Mouse (Mus musculus): ENCODE measurements around the gene Sec31a. TPM values are rescaled to one million over a fixed set of nuclear protein-coding genes. Genes with fewer than 3 reads are reported as not detected.
"Not testable (repeated sequence)": the region's sequence is repeated elsewhere in the genome, so short reads cannot be mapped to it uniquely, and the experiment has no call there.

The Sec31a gene
- polyA plus RNA-seq, 1 experiment from 2014 or later = 127 TPM

DNA sequence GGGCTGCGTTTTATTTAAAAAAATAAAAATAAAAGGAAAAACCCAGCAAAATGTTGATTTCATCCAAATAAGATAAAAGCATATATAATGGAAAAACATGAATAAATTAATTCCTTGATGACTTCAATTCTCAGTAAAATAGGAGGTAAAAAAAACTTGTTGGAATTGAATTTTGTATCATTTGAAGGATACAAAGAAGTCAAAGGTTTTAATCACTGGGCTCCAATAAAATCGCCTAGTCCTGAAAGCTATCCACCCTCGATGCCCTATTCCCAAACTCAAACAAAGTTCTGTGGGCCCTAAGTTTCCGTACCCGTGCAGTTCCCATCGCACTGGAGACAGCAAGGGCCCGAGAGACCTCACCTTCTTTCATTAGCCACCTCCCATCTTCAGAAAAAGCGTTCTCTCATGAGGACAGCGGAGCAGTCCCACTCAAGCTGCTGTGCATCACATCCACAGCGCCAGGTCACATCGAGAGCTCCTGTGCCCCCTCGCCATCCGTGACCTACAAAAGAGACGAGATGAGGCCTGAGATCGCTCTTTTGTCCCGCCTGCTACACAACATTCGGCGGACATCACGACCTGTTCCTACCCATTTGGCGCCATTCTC, 12.8 kb upstream of the Sec31a start:
- Histone ChIP-seq H3K36me3 (peaks cover 33% of the 10 kb centered on the region), H3K27ac (peak overlapping the region; percentile 91), H3K4me1 (replicated peaks) (peaks cover 46% of the 10 kb centered on the region), H3K9ac (peak overlapping the region; percentile 71), H3K4me3 (peak overlapping the region; percentile 75), H3K4me2 (peak overlapping the region; percentile 65), H3K27me3 (no peaks in the 10 kb centered on the region), H3K9me3 (replicated peaks) (no peaks in the 10 kb centered on the region)
- under 1% methylated on average over 20 of the region's 20 CpGs for WGBS
- ATAC-seq (replicated peaks; ENCODE audit: insufficient number of reproducible peaks, insufficient read depth, low FRiP score, low read depth) = peak; percentile 24

DNA sequence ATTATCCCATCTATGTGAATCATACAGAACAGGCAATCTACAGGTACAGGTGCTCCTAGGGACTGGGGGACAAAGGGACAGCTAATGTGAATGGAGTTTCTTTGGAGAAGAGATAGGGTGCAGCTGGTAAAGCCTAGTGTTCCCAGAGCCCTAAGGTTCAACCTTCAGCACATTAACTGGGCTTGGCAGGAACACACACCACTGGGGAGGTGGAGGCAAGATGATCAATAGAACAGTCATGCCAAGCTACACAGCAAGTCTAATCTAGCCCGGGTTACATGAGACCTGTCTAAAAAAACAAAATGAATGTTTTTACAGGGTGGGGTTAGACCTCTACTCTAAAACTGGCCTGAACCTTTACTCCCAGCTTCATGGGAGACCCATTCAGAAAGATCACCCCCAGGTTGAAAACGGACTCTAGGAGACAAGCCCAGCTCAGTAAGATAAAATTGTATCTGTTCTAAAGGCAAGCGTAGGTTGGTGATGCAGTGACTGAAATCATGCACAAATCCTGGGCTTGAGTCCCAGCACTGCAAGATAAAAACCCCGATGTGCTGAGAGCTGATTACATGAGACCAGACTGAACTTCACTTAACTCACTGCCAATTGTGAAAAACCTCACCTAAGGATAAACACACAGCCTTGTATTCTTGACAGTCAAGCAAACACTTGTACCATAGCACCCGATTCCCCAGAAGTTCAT, 12.1 kb upstream of the Sec31a start:
- H3K9ac ChIP-seq = peak overlapping the region; percentile 65
- H3K4me1 ChIP-seq (replicated peaks) = peaks cover 52% of the 10 kb centered on the region
- H3K27me3 ChIP-seq = no peaks in the 10 kb centered on the region
- WGBS = 6% methylated on average over 5 of the region's 5 CpGs
- peak overlapping the region; percentile 65 for H3K4me2 ChIP-seq
- ATAC-seq (replicated peaks; ENCODE audit: insufficient number of reproducible peaks, insufficient read depth, low FRiP score, low read depth) = no peak
- peaks cover 39% of the 10 kb centered on the region for H3K36me3 ChIP-seq
- H3K4me3 ChIP-seq = peak overlapping the region; percentile 75
- H3K9me3 ChIP-seq (replicated peaks) = no peaks in the 10 kb centered on the region
- peak overlapping the region; percentile 33; the same call in 1 of the 2 replicates for H3K27ac ChIP-seq

DNA sequence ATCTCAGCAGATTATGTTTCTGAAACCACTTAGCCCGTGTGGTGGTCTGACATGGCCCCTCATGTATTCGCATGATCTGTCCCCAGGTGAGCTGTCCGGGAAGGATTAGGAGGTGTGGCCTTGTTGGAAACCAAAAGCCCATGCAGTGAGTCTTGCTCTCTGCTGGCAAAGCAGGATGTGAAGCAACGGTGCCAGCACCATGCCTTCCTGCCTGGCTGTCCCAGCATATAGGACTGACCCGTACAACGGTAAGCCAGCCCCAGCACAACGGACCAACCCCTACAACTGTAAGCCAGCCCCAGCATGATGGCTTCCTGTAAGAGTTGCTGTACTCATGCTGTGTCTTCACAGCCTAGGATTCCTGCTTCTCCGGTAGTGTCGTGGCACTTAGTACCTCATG, 11.2 kb upstream of the Sec31a start:
- peak overlapping the region; percentile 65 for H3K4me2 ChIP-seq
- H3K4me3 ChIP-seq = peak overlapping the region; percentile 75
- H3K27ac ChIP-seq = no peak overlapping the region
- H3K27me3 ChIP-seq = no peaks in the 10 kb centered on the region
- peaks cover 48% of the 10 kb centered on the region for H3K36me3 ChIP-seq
- H3K4me1 ChIP-seq (replicated peaks) = peaks cover 59% of the 10 kb centered on the region
- ATAC-seq (replicated peaks; ENCODE audit: insufficient number of reproducible peaks, insufficient read depth, low FRiP score, low read depth) = no peak
- H3K9ac ChIP-seq = peak overlapping the region; percentile 65; the same call in 1 of the 2 replicates
- 57% methylated on average over 9 of the region's 9 CpGs for WGBS
- H3K9me3 ChIP-seq (replicated peaks) = no peaks in the 10 kb centered on the region

DNA sequence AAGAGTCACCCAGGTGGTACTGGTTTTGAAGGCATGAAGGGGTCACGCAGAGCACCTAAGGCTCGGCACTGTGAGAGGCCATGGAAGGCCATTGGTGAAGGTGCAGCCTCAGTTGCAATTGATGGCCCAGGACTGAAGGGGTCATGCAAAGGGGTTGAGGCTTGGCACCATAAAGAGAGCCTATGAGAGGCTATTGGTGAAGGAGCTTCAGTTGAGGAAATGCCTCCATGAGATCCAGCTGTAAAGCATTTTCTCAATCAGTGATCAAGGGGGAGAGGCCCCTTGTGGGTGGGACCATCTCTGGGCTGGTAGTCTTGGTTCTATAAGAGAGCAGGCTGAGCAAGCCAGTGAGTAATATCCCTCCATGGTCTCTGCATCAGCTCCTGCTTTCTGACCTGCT, 9.8 kb upstream of the Sec31a start:
- 76% methylated on average over 2 of the region's 2 CpGs for WGBS
- not testable (repeated sequence) for H3K4me2 ChIP-seq; H3K9me3 ChIP-seq (replicated peaks); H3K27ac ChIP-seq; H3K9ac ChIP-seq; ATAC-seq (replicated peaks; ENCODE audit: insufficient number of reproducible peaks, insufficient read depth, low FRiP score, low read depth); H3K27me3 ChIP-seq; H3K4me3 ChIP-seq
- Histone ChIP-seq H3K4me1 (replicated peaks) (peaks cover 56% of the 10 kb centered on the region), H3K36me3 (peaks cover 62% of the 10 kb centered on the region)

DNA sequence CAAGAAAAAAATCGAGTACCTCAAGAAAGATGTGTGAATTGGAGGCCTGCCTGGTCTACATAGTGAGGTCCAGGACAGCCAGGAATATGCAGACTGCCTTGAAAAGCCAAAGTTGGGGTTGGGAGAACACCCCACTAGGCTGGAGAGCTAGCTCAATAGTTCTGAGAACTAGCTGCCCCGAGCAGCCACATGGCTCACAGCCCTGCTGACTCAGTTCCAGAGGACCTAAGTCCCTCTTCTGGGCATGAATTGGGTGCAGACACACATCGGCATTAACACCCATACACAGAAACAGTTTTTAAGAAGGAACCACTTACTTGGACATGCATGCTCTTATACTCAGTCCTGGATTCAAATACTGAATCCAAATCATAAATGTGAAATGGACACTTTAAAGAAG, 8.2 kb upstream of the Sec31a start:
- no peak overlapping the region for H3K4me3 ChIP-seq
- no peak overlapping the region for H3K27ac ChIP-seq
- H3K9me3 ChIP-seq (replicated peaks) = no peaks in the 10 kb centered on the region
- no peak for ATAC-seq (replicated peaks; ENCODE audit: insufficient number of reproducible peaks, insufficient read depth, low FRiP score, low read depth)
- 69% methylated on average over 3 of the region's 3 CpGs for WGBS
- peaks cover 74% of the 10 kb centered on the region for H3K36me3 ChIP-seq
- no peak overlapping the region; the same call in 1 of the 2 replicates for H3K4me2 ChIP-seq
- no peaks in the 10 kb centered on the region for H3K27me3 ChIP-seq
- peaks cover 48% of the 10 kb centered on the region for H3K4me1 ChIP-seq (replicated peaks)
- peak overlapping the region; percentile 7; the same call in 1 of the 2 replicates for H3K9ac ChIP-seq

DNA sequence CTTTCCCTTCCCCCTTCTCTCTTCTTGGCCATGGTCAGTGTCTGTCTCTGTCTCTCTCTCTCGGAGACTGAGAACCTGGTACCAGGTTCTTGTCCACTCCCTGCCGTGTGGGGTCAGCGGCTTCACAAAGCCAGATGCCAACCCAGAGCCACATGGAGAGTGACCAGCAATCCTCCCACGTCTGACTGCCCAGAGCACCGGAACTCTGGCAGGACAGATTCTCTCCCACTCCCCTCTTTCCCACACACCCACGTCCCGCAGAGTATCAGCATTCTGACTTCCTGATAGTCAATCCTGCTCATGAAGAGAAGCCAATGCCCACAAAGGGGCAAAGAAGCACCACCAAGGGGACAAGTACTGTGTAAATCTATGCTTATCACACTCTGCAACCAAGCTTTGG, 7.6 kb upstream of the Sec31a start:
- Histone ChIP-seq H3K4me3 (no peak overlapping the region), H3K4me1 (replicated peaks) (peaks cover 48% of the 10 kb centered on the region)
- ATAC-seq (replicated peaks; ENCODE audit: insufficient number of reproducible peaks, insufficient read depth, low FRiP score, low read depth) = no peak

DNA sequence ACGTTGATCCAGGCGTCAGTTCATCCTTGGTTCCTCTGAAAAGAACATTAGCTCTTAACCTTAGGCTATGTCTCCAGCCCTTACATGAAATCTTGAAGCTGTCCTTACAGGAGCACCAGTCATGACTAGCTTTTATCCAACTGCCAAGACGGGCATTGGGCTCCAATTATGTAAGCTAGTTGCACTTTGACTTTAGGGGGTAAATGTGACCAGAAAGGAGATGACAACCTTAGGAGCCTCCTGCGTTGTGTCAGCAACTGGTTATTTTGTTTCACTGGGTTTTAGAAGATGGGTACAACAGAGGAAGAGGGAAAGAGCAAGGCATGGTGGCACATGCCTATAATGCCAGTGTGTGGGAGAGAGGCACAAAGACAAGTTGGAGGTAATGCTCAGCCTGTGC, 2.8 kb upstream of the Sec31a start:
- H3K9ac ChIP-seq = no peak overlapping the region
- no peak overlapping the region for H3K4me3 ChIP-seq
- no peak for ATAC-seq (replicated peaks; ENCODE audit: insufficient number of reproducible peaks, insufficient read depth, low FRiP score, low read depth)
- no peak overlapping the region for H3K4me2 ChIP-seq
- no peaks in the 10 kb centered on the region for H3K27me3 ChIP-seq
- H3K9me3 ChIP-seq (replicated peaks) = no peaks in the 10 kb centered on the region
- H3K36me3 ChIP-seq = peaks cover 55% of the 10 kb centered on the region
- H3K4me1 ChIP-seq (replicated peaks) = peaks cover 26% of the 10 kb centered on the region
- WGBS = 77% methylated on average over 4 of the region's 4 CpGs
- H3K27ac ChIP-seq = no peak overlapping the region

More for the DNA sequence above, 7.6 kb upstream of the Sec31a start:
- H3K27me3 ChIP-seq = no peaks in the 10 kb centered on the region
- H3K9me3 ChIP-seq (replicated peaks) = no peaks in the 10 kb centered on the region
- no peak overlapping the region; the same call in 1 of the 2 replicates for H3K9ac ChIP-seq
- peaks cover 80% of the 10 kb centered on the region for H3K36me3 ChIP-seq
- 55% methylated on average over 7 of the region's 7 CpGs for WGBS
- H3K27ac ChIP-seq = no peak overlapping the region
- H3K4me2 ChIP-seq = no peak overlapping the region; the same call in 1 of the 2 replicates

DNA sequence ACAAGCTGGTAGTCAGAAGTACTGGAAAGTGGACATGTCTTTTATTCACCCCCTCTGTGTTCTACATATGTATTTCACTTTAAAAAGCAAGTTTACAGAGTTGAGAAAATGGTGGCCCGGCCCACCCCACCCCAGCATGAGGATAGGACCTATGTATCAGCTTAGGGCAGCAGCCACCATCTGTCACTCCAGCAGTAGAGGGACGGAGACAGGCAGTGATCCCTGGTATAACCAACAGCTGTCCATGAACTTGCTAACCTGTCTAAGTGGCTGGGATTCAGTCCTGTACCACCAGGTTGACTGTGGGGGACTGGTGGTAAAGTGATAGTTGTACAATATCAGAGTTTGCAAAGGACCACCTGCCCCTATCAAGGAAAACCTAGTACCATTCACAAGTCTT, 2.0 kb upstream of the Sec31a start:
- H3K9me3 ChIP-seq (replicated peaks) = no peaks in the 10 kb centered on the region
- no peak overlapping the region for H3K4me3 ChIP-seq
- peaks cover 26% of the 10 kb centered on the region for H3K4me1 ChIP-seq (replicated peaks)
- WGBS = 81% methylated on average over 2 of the region's 2 CpGs
- H3K27ac ChIP-seq = no peak overlapping the region
- H3K4me2 ChIP-seq = no peak overlapping the region
- no peak overlapping the region for H3K9ac ChIP-seq
- no peak for ATAC-seq (replicated peaks; ENCODE audit: insufficient number of reproducible peaks, insufficient read depth, low FRiP score, low read depth)
- H3K27me3 ChIP-seq = no peaks in the 10 kb centered on the region
- H3K36me3 ChIP-seq = peaks cover 47% of the 10 kb centered on the region

DNA sequence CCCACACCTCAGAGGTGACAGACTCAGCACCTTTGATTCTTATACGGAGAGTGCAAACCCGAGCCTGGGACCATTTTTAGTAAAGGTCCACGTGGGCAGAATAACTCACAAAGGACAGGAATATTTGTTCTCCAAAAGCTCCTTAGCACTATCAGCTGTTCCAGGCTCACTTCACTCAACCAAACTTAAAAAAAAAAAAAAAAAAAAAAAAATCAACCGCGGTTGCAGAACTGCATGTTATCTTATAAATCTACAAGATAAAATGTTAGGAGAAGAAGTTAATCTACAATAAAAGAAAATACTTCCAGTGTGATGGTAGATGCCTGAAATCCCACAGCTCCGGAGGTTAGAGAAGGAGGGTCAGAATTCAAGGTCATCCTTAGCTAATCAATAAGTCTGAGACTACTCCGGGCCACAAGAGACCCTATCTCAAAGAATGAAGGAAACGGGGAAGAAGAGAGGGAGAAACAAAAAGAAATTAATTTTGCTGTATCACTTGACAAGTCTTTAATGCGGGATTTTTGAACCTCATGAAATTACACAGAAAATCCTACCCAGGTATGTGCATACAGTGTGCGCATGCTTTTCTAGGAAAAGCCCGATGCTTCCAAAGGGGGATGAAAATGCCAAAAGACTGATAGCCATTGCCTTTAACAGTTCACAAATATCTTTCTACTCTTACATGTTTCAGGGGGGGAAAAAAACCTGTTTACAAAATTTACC, 1.4 kb downstream of the Sec31a start:
- Histone ChIP-seq H3K36me3 (peaks cover 17% of the 10 kb centered on the region), H3K4me1 (replicated peaks) (peaks cover 37% of the 10 kb centered on the region), H3K9me3 (replicated peaks) (no peaks in the 10 kb centered on the region), H3K27me3 (no peaks in the 10 kb centered on the region), H3K4me2 (peak overlapping the region; percentile 73), H3K27ac (peak overlapping the region; percentile 96), H3K9ac (peak overlapping the region; percentile 93), H3K4me3 (peak overlapping the region; percentile 96)
- WGBS = 14% methylated on average over 11 of the region's 11 CpGs
- no peak for ATAC-seq (replicated peaks; ENCODE audit: insufficient number of reproducible peaks, insufficient read depth, low FRiP score, low read depth)

DNA sequence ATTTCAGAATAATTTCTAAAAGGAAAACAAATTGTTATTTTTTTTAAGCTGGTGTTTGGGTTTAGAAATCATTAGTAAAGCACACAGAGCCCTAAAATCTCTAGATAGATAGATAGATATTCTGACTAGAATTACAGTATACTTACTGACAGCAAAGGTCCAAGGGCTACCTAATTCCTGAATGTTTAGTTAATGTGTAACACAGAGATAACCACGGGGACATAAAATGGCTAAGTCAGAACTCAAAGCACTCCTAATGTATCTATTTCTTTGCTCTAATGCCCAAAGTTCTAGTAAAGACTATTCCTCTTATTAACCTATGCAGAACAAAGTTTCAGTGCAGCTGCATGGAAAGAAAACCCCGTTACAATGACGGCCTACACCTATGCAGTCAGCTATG, 3.1 kb downstream of the Sec31a start:
- Histone ChIP-seq H3K4me2 (peak overlapping the region; percentile 73), H3K9ac (no peak overlapping the region), H3K36me3 (peaks cover 2% of the 10 kb centered on the region; the same call in 1 of the 2 replicates), H3K27me3 (no peaks in the 10 kb centered on the region), H3K27ac (no peak overlapping the region), H3K9me3 (replicated peaks) (no peaks in the 10 kb centered on the region), H3K4me3 (no peak overlapping the region), H3K4me1 (replicated peaks) (peaks cover 37% of the 10 kb centered on the region)
- ATAC-seq (replicated peaks; ENCODE audit: insufficient number of reproducible peaks, insufficient read depth, low FRiP score, low read depth) = no peak
- 71% methylated on average over 3 of the region's 3 CpGs for WGBS

DNA sequence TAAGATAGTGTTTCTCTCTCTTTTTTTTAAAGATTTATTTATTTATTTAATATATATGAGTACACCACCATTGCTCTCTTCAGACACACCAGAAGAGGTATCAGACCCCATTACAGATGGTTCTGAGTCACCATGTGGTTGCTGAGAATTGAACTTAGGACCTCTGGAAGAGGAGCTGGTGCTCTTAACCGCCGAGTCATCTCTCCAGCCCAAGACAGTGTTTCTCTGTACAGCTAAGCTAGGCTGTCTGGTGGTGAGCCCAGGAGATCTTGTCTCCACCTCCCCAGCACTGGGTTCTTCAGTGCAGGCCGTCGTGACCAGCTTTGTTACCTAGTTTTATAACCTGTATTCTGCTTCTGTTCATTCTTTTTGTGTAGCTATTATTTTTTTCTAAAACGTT, 5.8 kb downstream of the Sec31a start:
- no peak overlapping the region for H3K9ac ChIP-seq
- no peak overlapping the region for H3K4me3 ChIP-seq
- WGBS = 85% methylated on average over 5 of the region's 5 CpGs
- ATAC-seq (replicated peaks; ENCODE audit: insufficient number of reproducible peaks, insufficient read depth, low FRiP score, low read depth) = no peak
- H3K4me2 ChIP-seq = no peak overlapping the region
- peaks cover 22% of the 10 kb centered on the region for H3K36me3 ChIP-seq
- no peak overlapping the region for H3K27ac ChIP-seq
- H3K9me3 ChIP-seq (replicated peaks) = no peaks in the 10 kb centered on the region
- H3K4me1 ChIP-seq (replicated peaks) = peaks cover 31% of the 10 kb centered on the region
- no peaks in the 10 kb centered on the region for H3K27me3 ChIP-seq

All from heart, embryonic 15.5 days (tissue).